Mouse (Mus musculus) erythroblast, embryonic 14.5 days (primary cell): ENCODE measurements around the gene P2ry6.

Source experiments
- GATA1 ChIP-seq: IDR thresholded peaks from 2 replicates; pipeline ENCODE4 v1.6.1; 2012; ENCODE audit warnings: low read length, inconsistent platforms, mixed read lengths
- TAL1 ChIP-seq: IDR thresholded peaks from 3 replicates; pipeline ENCODE4 v1.6.1; 2012; ENCODE audit warnings: low read length, inconsistent platforms, mixed read lengths

GRCm38 (mm10) chr7:100979175-100979574, 4.7 kb upstream of the P2ry6 start:
- TF ChIP-seq TAL1 (no peak), GATA1 (no peak)
